Mouse (Mus musculus): Measurements from ENCODE around the gene Wdr70. TPM values are rescaled to one million over a fixed set of nuclear protein-coding genes. Genes with fewer than 3 reads are reported as not detected.
A peak's percentile ranks its signal among the peaks of the same experiment; 100 is the strongest.
"Not testable (repeated sequence)": the region's sequence is repeated elsewhere in the genome, so short reads cannot be mapped to it uniquely, and the experiment has no call there.

The Wdr70 gene
- polyA plus RNA-seq, 1 experiment: 50.5 TPM

- Histone ChIP-seq H3K4me3 (no peak overlapping the region), H3K79me2 (ENCODE audit: control insufficient read depth, insufficient read depth) (no peaks in the 10 kb centered on the region), H3K36me3 (ENCODE audit: control insufficient read depth, insufficient read depth) (peaks cover 73% of the 10 kb centered on the region), H3K27me3 (ENCODE audit: control insufficient read depth, insufficient read depth, insufficient read length) (no peaks in the 10 kb centered on the region), H3K4me2 (ENCODE audit: low read depth) (no peak overlapping the region), H3ac (ENCODE audit: control insufficient read depth, insufficient read length) (no peak overlapping the region)
- TF ChIP-seq SRF (IDR thresholded peaks at IDR 0.05; ENCODE audit: control insufficient read depth, insufficient read length, low read depth): no peak
- TF ChIP-seq CEBPB (IDR thresholded peaks at IDR 0.05; ENCODE audit: insufficient read depth, poor library complexity, severe bottlenecking): no peak
- TF ChIP-seq TCF12 (IDR thresholded peaks at IDR 0.05; ENCODE audit: insufficient read depth, poor library complexity, severe bottlenecking): no peak
- TF ChIP-seq POLR2A (IDR thresholded peaks at IDR 0.05; ENCODE audit: insufficient read length, low read depth): no peak
- no peak for TF ChIP-seq TCF3 (IDR thresholded peaks at IDR 0.05; ENCODE audit: insufficient read length, low read depth)
- no peak for TF ChIP-seq MAX (IDR thresholded peaks at IDR 0.05; ENCODE audit: low read depth)
- TF ChIP-seq MYOG (IDR thresholded peaks at IDR 0.05; ENCODE audit: control insufficient read depth in 1 of 3, insufficient read depth in 1 of 3, insufficient read length in 2 of 3, low read depth in 2 of 3): no peak
Measured at GRCm38 (mm10) chr15:8129281-8129680, 30.3 kb upstream of the Wdr70 start.

GRCm38 (mm10) chr15:8109782-8110181 lies 10.8 kb upstream of the Wdr70 start:
- Histone ChIP-seq H3K27me3 (ENCODE audit: control insufficient read depth, insufficient read depth, insufficient read length) (no peaks in the 10 kb centered on the region), H3ac (ENCODE audit: control insufficient read depth, insufficient read length) (peak overlapping the region; percentile 23), H3K79me2 (ENCODE audit: control insufficient read depth, insufficient read depth) (peaks cover 29% of the 10 kb centered on the region), H3K4me3 (peak overlapping the region; percentile 78), H3K36me3 (ENCODE audit: control insufficient read depth, insufficient read depth) (peaks cover 25% of the 10 kb centered on the region), H3K4me2 (ENCODE audit: low read depth) (peak overlapping the region; percentile 75)
- TF ChIP-seq POLR2AphosphoS2 (IDR thresholded peaks at IDR 0.05; ENCODE audit: insufficient read length, low read depth) (no peak), TCF12 (IDR thresholded peaks at IDR 0.05; ENCODE audit: insufficient read depth, poor library complexity, severe bottlenecking) (no peak), CEBPB (IDR thresholded peaks at IDR 0.05; ENCODE audit: insufficient read depth, poor library complexity, severe bottlenecking) (no peak), USF1 (IDR thresholded peaks at IDR 0.05; ENCODE audit: low read depth) (no peak), MYOG (IDR thresholded peaks at IDR 0.05; ENCODE audit: control insufficient read depth in 1 of 3, insufficient read depth in 1 of 3, insufficient read length in 2 of 3, low read depth in 2 of 3) (no peak), REST (IDR thresholded peaks at IDR 0.05; ENCODE audit: insufficient read depth, insufficient read length) (no peak)

- Histone ChIP-seq H3K27me3 (ENCODE audit: control insufficient read depth, insufficient read depth, insufficient read length) (no peaks in the 10 kb centered on the region), H3K36me3 (ENCODE audit: control insufficient read depth, insufficient read depth) (peaks cover 25% of the 10 kb centered on the region)
- TF ChIP-seq MYOD1 (IDR thresholded peaks at IDR 0.05; ENCODE audit: control insufficient read depth in 1 of 3, insufficient read length in 2 of 3, low read depth in 2 of 3): peak in 1 of 3 experiments; percentile 7
- no peak for TF ChIP-seq USF1 (IDR thresholded peaks at IDR 0.05; ENCODE audit: low read depth)
- TF ChIP-seq E2F4 (IDR thresholded peaks at IDR 0.05; ENCODE audit: insufficient read depth): peak; percentile 93
- TF ChIP-seq MAX (IDR thresholded peaks at IDR 0.05; ENCODE audit: low read depth): peak; percentile 83
- no peak for TF ChIP-seq TCF12 (IDR thresholded peaks at IDR 0.05; ENCODE audit: insufficient read depth, poor library complexity, severe bottlenecking)
- peak; percentile 62 for TF ChIP-seq POLR2AphosphoS2 (IDR thresholded peaks at IDR 0.05; ENCODE audit: insufficient read length, low read depth)
- no peak for TF ChIP-seq MYOG (IDR thresholded peaks at IDR 0.05; ENCODE audit: control insufficient read depth in 1 of 3, insufficient read depth in 1 of 3, insufficient read length in 2 of 3, low read depth in 2 of 3)
- no peak for TF ChIP-seq REST (IDR thresholded peaks at IDR 0.05; ENCODE audit: insufficient read depth, insufficient read length)
- no peak for TF ChIP-seq TCF3 (IDR thresholded peaks at IDR 0.05; ENCODE audit: insufficient read length, low read depth)
- TF ChIP-seq POLR2A (IDR thresholded peaks at IDR 0.05; ENCODE audit: insufficient read length, low read depth): peak; percentile 79
- TF ChIP-seq SRF (IDR thresholded peaks at IDR 0.05; ENCODE audit: control insufficient read depth, insufficient read length, low read depth): peak; percentile 80
- no peak for TF ChIP-seq CEBPB (IDR thresholded peaks at IDR 0.05; ENCODE audit: insufficient read depth, poor library complexity, severe bottlenecking)
Measured at GRCm38 (mm10) chr15:8108966-8109743, 10.1 kb upstream of the Wdr70 start, which contains the start of gene Nup155. TSS of gene Nup155 (plus strand) at chr15:8109273.

GRCm38 (mm10) chr15:8108360-8108965 lies 9.5 kb upstream of the Wdr70 start:
- Histone ChIP-seq H3K4me3 (peak overlapping the region; percentile 78), H3ac (ENCODE audit: control insufficient read depth, insufficient read length) (peak overlapping the region; percentile 23), H3K79me2 (ENCODE audit: control insufficient read depth, insufficient read depth) (peaks cover 29% of the 10 kb centered on the region), H3K36me3 (ENCODE audit: control insufficient read depth, insufficient read depth) (peaks cover 19% of the 10 kb centered on the region), H3K27me3 (ENCODE audit: control insufficient read depth, insufficient read depth, insufficient read length) (no peaks in the 10 kb centered on the region), H3K4me2 (ENCODE audit: low read depth) (peak overlapping the region; percentile 66)
- TF ChIP-seq MYOG (IDR thresholded peaks at IDR 0.05; ENCODE audit: control insufficient read depth in 1 of 3, insufficient read depth in 1 of 3, insufficient read length in 2 of 3, low read depth in 2 of 3) (no peak), MAX (IDR thresholded peaks at IDR 0.05; ENCODE audit: low read depth) (no peak), SRF (IDR thresholded peaks at IDR 0.05; ENCODE audit: control insufficient read depth, insufficient read length, low read depth) (no peak), USF1 (IDR thresholded peaks at IDR 0.05; ENCODE audit: low read depth) (no peak), CEBPB (IDR thresholded peaks at IDR 0.05; ENCODE audit: insufficient read depth, poor library complexity, severe bottlenecking) (no peak), POLR2AphosphoS2 (IDR thresholded peaks at IDR 0.05; ENCODE audit: insufficient read length, low read depth) (no peak), TCF3 (IDR thresholded peaks at IDR 0.05; ENCODE audit: insufficient read length, low read depth) (no peak), TCF12 (IDR thresholded peaks at IDR 0.05; ENCODE audit: insufficient read depth, poor library complexity, severe bottlenecking) (no peak), POLR2A (IDR thresholded peaks at IDR 0.05; ENCODE audit: insufficient read length, low read depth) (no peak), E2F4 (IDR thresholded peaks at IDR 0.05; ENCODE audit: insufficient read depth) (no peak), MYOD1 (IDR thresholded peaks at IDR 0.05; ENCODE audit: control insufficient read depth in 1 of 3, insufficient read length in 2 of 3, low read depth in 2 of 3) (no peak), REST (IDR thresholded peaks at IDR 0.05; ENCODE audit: insufficient read depth, insufficient read length) (no peak)

More at GRCm38 (mm10) chr15:8108966-8109743, 10.1 kb upstream of the Wdr70 start, which contains the start of gene Nup155:
- H3K4me2 ChIP-seq (ENCODE audit: low read depth): peak within 1 kb of the TSS; percentile 75
- H3K4me3 ChIP-seq: peak within 1 kb of the TSS; percentile 78
- H3ac ChIP-seq (ENCODE audit: control insufficient read depth, insufficient read length): peak within 1 kb of the TSS; percentile 23
- peaks cover 29% of the 10 kb centered on the region for H3K79me2 ChIP-seq (ENCODE audit: control insufficient read depth, insufficient read depth)

GRCm38 (mm10) chr15:8101975-8102542 lies 3.0 kb upstream of the Wdr70 start:
- H3ac ChIP-seq (ENCODE audit: control insufficient read depth, insufficient read length); H3K27me3 ChIP-seq (ENCODE audit: control insufficient read depth, insufficient read depth, insufficient read length); H3K4me3 ChIP-seq; H3K36me3 ChIP-seq (ENCODE audit: control insufficient read depth, insufficient read depth); H3K4me2 ChIP-seq (ENCODE audit: low read depth): not testable (repeated sequence)
- H3K79me2 ChIP-seq (ENCODE audit: control insufficient read depth, insufficient read depth): peaks cover 16% of the 10 kb centered on the region
